Mouse (Mus musculus): Measurements from ENCODE around the gene Slc3a1.

The Slc3a1 gene

DNA sequence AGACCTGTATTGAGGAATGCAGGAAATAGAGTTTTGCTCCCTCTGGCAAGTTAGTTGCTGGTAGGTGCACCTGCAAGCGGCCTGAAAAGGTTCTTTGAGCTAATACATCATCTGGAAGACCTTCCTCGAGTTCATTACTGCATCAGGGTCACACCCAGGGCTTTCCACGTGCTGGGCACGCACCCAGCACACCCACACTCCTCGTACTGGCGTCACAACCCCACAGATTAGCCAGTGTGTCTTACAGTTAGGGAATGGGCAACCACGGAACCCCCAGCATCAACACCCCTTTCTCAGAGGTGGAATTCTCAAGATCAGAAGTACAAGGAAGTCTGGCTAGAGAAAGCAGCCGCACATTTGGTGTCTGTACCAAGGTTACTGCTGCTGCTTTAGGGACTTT lies 3.9 kb upstream of the Slc3a1 start:
- Histone ChIP-seq H3K27me3 (ENCODE audit: control insufficient read depth, insufficient read depth, low read length, poor library complexity, severe bottlenecking) (no peaks in the 10 kb centered on the region), H3K36me3 (ENCODE audit: control insufficient read depth, insufficient read depth, low read length, poor library complexity, severe bottlenecking) (no peaks in the 10 kb centered on the region)
- DNase-seq (ENCODE audit: low read depth, low spot score): no peak

DNA sequence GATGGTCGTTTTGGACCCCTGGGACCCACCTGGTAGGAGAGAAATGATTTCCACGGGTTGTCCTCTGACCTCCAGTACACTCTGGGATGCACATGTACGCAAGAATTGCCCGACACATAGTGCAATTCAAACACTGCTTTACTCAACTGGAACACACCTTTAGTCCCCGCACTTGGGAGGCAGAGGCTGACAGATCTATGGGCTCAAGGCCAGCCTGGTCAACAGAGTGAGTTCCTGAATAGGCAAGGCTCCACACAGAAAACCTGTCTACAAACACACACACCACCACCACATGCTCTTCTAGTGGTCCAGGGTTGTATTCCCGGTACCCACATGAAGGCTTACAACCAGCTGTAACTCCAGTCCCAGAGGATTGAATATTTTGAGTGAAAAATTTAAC lies 3.0 kb upstream of the Slc3a1 start:
- no peaks in the 10 kb centered on the region for H3K27me3 ChIP-seq (ENCODE audit: control insufficient read depth, insufficient read depth, low read length, poor library complexity, severe bottlenecking)
- H3K36me3 ChIP-seq (ENCODE audit: control insufficient read depth, insufficient read depth, low read length, poor library complexity, severe bottlenecking): no peaks in the 10 kb centered on the region
- no peak for DNase-seq (ENCODE audit: low read depth, low spot score)

GRCm38 (mm10) chr17:85026436-85026835 lies 1.7 kb upstream of the Slc3a1 start:
- no peaks in the 10 kb centered on the region for H3K27me3 ChIP-seq (ENCODE audit: control insufficient read depth, insufficient read depth, low read length, poor library complexity, severe bottlenecking)
- DNase-seq (ENCODE audit: low read depth, low spot score): no peak
- no peaks in the 10 kb centered on the region for H3K36me3 ChIP-seq (ENCODE audit: control insufficient read depth, insufficient read depth, low read length, poor library complexity, severe bottlenecking)

GRCm38 (mm10) chr17:85027247-85027646 lies 929 bp upstream of the Slc3a1 start:
- no peak for DNase-seq (ENCODE audit: low read depth, low spot score)
- no peaks in the 10 kb centered on the region for H3K36me3 ChIP-seq (ENCODE audit: control insufficient read depth, insufficient read depth, low read length, poor library complexity, severe bottlenecking)
- H3K27me3 ChIP-seq (ENCODE audit: control insufficient read depth, insufficient read depth, low read length, poor library complexity, severe bottlenecking): no peaks in the 10 kb centered on the region

DNA sequence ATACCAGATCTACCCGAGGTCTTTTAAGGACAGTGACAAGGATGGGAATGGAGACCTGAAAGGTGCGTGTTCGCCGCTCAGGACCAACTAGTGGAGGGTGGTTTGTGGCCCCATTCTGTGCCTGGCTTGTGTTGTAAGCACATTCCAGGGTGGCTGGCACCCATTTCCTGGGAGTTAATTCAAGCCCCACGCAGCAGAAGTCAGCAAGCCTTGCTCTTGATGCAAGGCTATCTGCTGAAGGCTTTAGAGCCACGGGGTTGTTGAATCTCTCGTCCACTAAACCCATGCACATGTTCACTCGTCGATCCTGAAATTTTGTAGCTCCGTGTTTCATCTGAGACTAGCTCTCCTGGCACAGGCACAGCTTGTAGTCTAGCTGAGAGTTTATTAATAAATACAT lies 621 bp downstream of the Slc3a1 start:
- H3K36me3 ChIP-seq (ENCODE audit: control insufficient read depth, insufficient read depth, low read length, poor library complexity, severe bottlenecking): no peaks in the 10 kb centered on the region
- DNase-seq (ENCODE audit: low read depth, low spot score): no peak
- no peaks in the 10 kb centered on the region for H3K27me3 ChIP-seq (ENCODE audit: control insufficient read depth, insufficient read depth, low read length, poor library complexity, severe bottlenecking)

DNA sequence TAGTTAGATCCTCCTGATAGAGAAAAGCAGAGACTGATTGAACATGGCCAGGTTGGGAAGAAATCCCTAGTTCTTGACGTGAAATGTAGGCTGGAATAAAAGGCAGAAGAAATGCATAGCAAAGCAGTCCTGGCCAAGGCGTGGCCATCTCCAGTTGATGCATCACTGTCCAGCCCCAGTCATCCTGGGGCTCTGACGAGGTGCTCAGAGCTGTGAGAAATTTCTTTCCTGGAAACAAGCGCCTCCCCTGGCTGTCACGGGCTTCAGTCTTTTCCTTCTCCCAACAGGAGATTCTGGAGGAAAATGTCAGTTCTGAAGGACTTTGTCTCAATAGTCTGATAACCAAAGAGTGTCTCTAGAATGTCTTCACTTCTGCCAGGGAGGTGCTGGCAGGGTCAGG lies 2.5 kb downstream of the Slc3a1 start:
- no peaks in the 10 kb centered on the region for H3K36me3 ChIP-seq (ENCODE audit: control insufficient read depth, insufficient read depth, low read length, poor library complexity, severe bottlenecking)
- H3K27me3 ChIP-seq (ENCODE audit: control insufficient read depth, insufficient read depth, low read length, poor library complexity, severe bottlenecking): no peaks in the 10 kb centered on the region
- no peak for DNase-seq (ENCODE audit: low read depth, low spot score)

DNA sequence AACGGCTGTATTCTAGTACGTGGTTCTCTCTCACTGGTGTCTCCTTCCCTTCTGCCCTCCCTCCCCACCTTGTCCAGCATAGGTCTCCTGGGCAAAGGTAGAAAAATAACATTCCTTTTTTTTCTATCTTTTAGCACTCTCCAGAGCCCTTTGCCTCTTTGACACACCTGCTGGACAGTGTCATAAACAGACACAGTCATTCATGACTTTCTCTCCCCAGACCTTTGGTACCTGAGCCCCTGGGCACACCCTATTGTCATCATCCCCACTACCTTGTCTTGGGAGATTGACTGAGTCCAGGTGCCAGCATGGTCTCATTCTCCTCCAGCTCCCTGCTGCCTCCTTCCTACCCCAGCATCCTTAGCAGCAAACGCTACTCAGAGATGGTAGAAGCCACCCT lies 4.9 kb downstream of the Slc3a1 start:
- H3K36me3 ChIP-seq (ENCODE audit: control insufficient read depth, insufficient read depth, low read length, poor library complexity, severe bottlenecking): no peaks in the 10 kb centered on the region
- no peak for DNase-seq (ENCODE audit: low read depth, low spot score)
- H3K27me3 ChIP-seq (ENCODE audit: control insufficient read depth, insufficient read depth, low read length, poor library complexity, severe bottlenecking): no peaks in the 10 kb centered on the region

DNA sequence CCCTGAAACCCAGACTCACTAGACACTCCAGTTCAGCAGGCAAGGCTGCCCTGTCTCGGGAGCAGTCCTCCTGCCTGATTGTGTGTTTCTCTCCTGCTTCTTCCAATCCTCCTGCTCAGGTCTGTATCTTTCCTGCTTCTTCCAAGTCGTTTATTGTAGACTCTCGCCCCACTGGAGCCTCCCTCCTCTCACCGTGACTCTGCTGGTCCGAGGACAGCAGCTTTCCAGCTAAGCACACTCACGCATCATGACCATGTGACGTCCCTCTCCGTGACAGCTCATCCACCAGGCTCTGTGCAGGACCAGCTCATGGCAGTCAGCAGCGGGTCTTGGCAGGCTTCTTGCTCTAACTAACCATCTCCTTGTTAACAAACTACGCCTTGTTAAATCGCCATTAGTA lies 5.9 kb downstream of the Slc3a1 start:
- no peaks in the 10 kb centered on the region for H3K36me3 ChIP-seq (ENCODE audit: control insufficient read depth, insufficient read depth, low read length, poor library complexity, severe bottlenecking)
- no peaks in the 10 kb centered on the region for H3K27me3 ChIP-seq (ENCODE audit: control insufficient read depth, insufficient read depth, low read length, poor library complexity, severe bottlenecking)
- DNase-seq (ENCODE audit: low read depth, low spot score): no peak

GRCm38 (mm10) chr17:85037855-85038254 lies 9.7 kb downstream of the Slc3a1 start:
- no peak for DNase-seq (ENCODE audit: low read depth, low spot score)
- H3K36me3 ChIP-seq (ENCODE audit: control insufficient read depth, insufficient read depth, low read length, poor library complexity, severe bottlenecking): no peaks in the 10 kb centered on the region
- H3K27me3 ChIP-seq (ENCODE audit: control insufficient read depth, insufficient read depth, low read length, poor library complexity, severe bottlenecking): no peaks in the 10 kb centered on the region

DNA sequence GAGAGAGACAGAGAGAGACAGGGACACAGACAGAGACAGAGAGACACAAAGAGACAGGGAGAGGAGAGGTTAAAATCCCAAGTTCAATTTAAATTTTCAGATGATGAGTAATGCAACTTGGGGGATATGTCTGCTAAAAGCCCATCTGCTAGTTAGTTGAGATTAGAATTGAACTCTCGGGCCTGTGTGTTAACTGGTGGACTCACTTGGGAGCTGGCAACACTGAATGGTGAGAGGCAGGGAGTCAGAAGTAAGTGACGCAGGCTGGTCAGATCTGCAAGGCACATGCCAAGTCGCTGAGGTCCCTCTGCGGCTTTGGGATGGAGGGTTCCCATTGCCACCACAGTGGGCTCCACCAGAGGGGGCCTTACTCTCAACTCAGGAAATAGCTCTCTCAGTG lies 10.1 kb downstream of the Slc3a1 start:
- Histone ChIP-seq H3K27me3 (ENCODE audit: control insufficient read depth, insufficient read depth, low read length, poor library complexity, severe bottlenecking) (no peaks in the 10 kb centered on the region), H3K36me3 (ENCODE audit: control insufficient read depth, insufficient read depth, low read length, poor library complexity, severe bottlenecking) (no peaks in the 10 kb centered on the region)
- no peak for DNase-seq (ENCODE audit: low read depth, low spot score)

DNA sequence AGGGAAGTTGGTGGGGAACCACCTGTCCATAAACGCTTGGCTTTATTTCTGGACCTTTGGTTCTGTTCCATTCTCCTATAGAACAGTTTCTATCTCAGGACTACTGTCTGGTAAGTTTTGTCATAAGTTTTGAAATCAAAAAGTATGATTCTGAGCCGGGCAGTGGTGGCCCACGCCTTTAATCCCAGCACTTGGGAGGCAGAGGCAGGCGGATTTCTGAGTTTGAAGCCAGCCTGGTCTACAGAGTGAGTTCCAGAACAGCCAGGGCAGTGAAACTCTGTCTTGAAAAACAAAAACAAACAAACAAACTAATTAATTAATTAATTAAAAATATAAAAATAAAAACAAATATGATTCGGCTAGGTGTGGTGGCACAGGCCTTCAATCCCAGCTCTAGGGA lies 10.6 kb downstream of the Slc3a1 start:
- Histone ChIP-seq H3K27me3 (ENCODE audit: control insufficient read depth, insufficient read depth, low read length, poor library complexity, severe bottlenecking) (no peaks in the 10 kb centered on the region), H3K36me3 (ENCODE audit: control insufficient read depth, insufficient read depth, low read length, poor library complexity, severe bottlenecking) (no peaks in the 10 kb centered on the region)
- no peak for DNase-seq (ENCODE audit: low read depth, low spot score)

DNA sequence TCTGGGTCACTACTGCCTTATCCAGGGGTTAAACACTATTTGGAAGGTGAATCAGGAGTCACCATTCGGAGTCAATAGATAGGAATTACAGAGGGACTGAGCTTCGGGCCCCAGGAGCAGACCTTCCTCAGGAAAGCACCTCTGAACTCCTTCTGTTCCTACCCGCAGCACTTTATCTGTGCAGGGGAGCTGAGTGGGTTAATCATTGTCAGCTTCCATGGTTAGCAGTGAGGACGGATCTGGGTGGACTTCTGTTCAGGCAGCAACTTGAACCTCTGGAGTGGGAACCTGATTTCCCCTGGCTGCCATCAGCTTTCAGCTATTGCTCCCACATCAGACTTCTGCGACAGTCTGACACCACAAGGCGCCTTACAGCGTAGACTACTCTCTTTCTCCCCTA lies 12.7 kb downstream of the Slc3a1 start:
- no peaks in the 10 kb centered on the region for H3K36me3 ChIP-seq (ENCODE audit: control insufficient read depth, insufficient read depth, low read length, poor library complexity, severe bottlenecking)
- DNase-seq (ENCODE audit: low read depth, low spot score): no peak

GRCm38 (mm10) chr17:85042419-85042818 lies 14.2 kb downstream of the Slc3a1 start:
- DNase-seq (ENCODE audit: low read depth, low spot score): no peak
- Histone ChIP-seq H3K27me3 (ENCODE audit: control insufficient read depth, insufficient read depth, low read length, poor library complexity, severe bottlenecking) (no peaks in the 10 kb centered on the region), H3K36me3 (ENCODE audit: control insufficient read depth, insufficient read depth, low read length, poor library complexity, severe bottlenecking) (no peaks in the 10 kb centered on the region)

More for the DNA sequence above, 12.7 kb downstream of the Slc3a1 start:
- no peaks in the 10 kb centered on the region for H3K27me3 ChIP-seq (ENCODE audit: control insufficient read depth, insufficient read depth, low read length, poor library complexity, severe bottlenecking)

DNA sequence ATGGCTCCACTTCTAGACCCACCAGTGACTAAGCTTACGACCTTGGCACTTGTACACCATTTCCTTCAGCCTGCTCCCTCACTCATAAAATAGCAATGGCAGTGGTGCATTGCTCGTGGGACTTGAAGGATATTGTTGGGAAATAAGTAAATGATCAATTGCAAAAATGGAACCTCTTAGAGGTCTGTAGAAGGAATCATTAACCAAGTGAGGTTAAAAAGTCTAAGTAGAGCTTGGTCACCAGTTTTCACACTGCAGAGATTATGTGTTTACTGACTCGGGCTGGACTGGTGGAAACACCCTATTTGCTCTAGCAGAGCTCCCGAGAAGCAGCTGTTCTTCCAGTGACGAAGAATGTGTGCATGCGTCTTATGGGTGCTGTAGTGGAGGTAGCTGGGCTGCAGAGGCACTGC lies 15.2 kb downstream of the Slc3a1 start:
- Histone ChIP-seq H3K36me3 (ENCODE audit: control insufficient read depth, insufficient read depth, low read length, poor library complexity, severe bottlenecking) (no peaks in the 10 kb centered on the region), H3K27me3 (ENCODE audit: control insufficient read depth, insufficient read depth, low read length, poor library complexity, severe bottlenecking) (no peaks in the 10 kb centered on the region)
- no peak for DNase-seq (ENCODE audit: low read depth, low spot score)

- DNase-seq (ENCODE audit: low read depth, low spot score): no peak
- Histone ChIP-seq H3K36me3 (ENCODE audit: control insufficient read depth, insufficient read depth, low read length, poor library complexity, severe bottlenecking) (no peaks in the 10 kb centered on the region), H3K27me3 (ENCODE audit: control insufficient read depth, insufficient read depth, low read length, poor library complexity, severe bottlenecking) (no peaks in the 10 kb centered on the region)
These were observed 16.3 kb downstream of the Slc3a1 start for GRCm38 (mm10) chr17:85044466-85044865.

GRCm38 (mm10) chr17:85045160-85045559 lies 17.0 kb downstream of the Slc3a1 start:
- no peaks in the 10 kb centered on the region for H3K36me3 ChIP-seq (ENCODE audit: control insufficient read depth, insufficient read depth, low read length, poor library complexity, severe bottlenecking)
- DNase-seq (ENCODE audit: low read depth, low spot score): no peak
- no peaks in the 10 kb centered on the region for H3K27me3 ChIP-seq (ENCODE audit: control insufficient read depth, insufficient read depth, low read length, poor library complexity, severe bottlenecking)
